Mouse (Mus musculus) kidney, embryonic 16.5 days (tissue): Measurements from ENCODE around the gene Pla2g4a. TPM values are rescaled to one million over a fixed set of nuclear protein-coding genes. Genes with fewer than 3 reads are reported as not detected.
"Not testable (repeated sequence)": the region's sequence is repeated elsewhere in the genome, so short reads cannot be mapped to it uniquely, and the experiment has no call there.

Source experiments
- ATAC-seq: fragments of 200-750 bp; cut with Nextera tagmentation; 2 replicates; pipeline ENCODE4 v1.8.0; 2017; ENCODE audit warnings: moderate TSS enrichment; ENCODE audit not compliant: low FRiP score, low TSS enrichment
- H3K27ac ChIP-seq: fragments of 300-500 bp; sonication (generic); 2 replicates; pipeline ENCODE4 v1.5.1; 2014; ENCODE audit warnings: low read length
- H3K27me3 ChIP-seq: fragments of 300-500 bp; sonication (generic); 2 replicates; pipeline ENCODE4 v1.6.1; 2014; ENCODE audit warnings: low read length, control low read depth, mixed read lengths; ENCODE audit not compliant: insufficient read depth
- H3K36me3 ChIP-seq: fragments of 300-500 bp; sonication (generic); 2 replicates; pipeline ENCODE4 v1.6.1; 2014; ENCODE audit warnings: low read length, control low read depth, mixed read lengths; ENCODE audit not compliant: insufficient read depth
- H3K4me1 ChIP-seq: fragments of 300-500 bp; sonication (generic); 2 replicates; pipeline ENCODE4 v1.6.1; 2014; ENCODE audit warnings: low read length, control low read depth, mixed read lengths; ENCODE audit not compliant: insufficient read depth
- H3K4me2 ChIP-seq: fragments of 300-500 bp; sonication (generic); replicated peaks from 2 replicates; pipeline ENCODE4 v1.6.1; 2014; ENCODE audit warnings: low read depth, low read length
- H3K4me3 ChIP-seq: fragments of 300-500 bp; sonication (generic); 2 replicates; pipeline ENCODE4 v1.5.1; 2014; ENCODE audit warnings: mild to moderate bottlenecking, low read length
- H3K9ac ChIP-seq: fragments of 300-500 bp; sonication (generic); replicated peaks from 2 replicates; pipeline ENCODE4 v1.6.1; 2014; ENCODE audit warnings: low read length
- H3K9me3 ChIP-seq: fragments of 300-500 bp; sonication (generic); 2 replicates; pipeline ENCODE4 v1.6.1; 2016; ENCODE audit warnings: low read length, control low read depth
- WGBS: fragments of 180-500 bp; shearing (Covaris S2); extraction: QIAGEN DNeasy Blood & Tissue Kit; methylation state at CpG from one replicate; pipeline ENCODE4 v1.1.7; 2014; 5-methylcytosine and 5-hydroxymethylcytosine counted together
- polyA plus RNA-seq: library from polyadenylated mRNA; unstranded; fragments of >200 nt; fragmentation: Nextera tagmentation; extraction: Ambion mirVana; gene quantifications from 2 replicates; pipeline ENCODE4 v1.2.1, GENCODE M21; 2015

Pla2g4a gene
- polyA plus RNA-seq, 1 experiment from 2014 or later, result 48.4 TPM

GRCm38 (mm10) chr1:149940301-149940700 is 20.8 kb downstream of the Pla2g4a start:
- Histone ChIP-seq H3K4me2 (no peak overlapping the region), H3K27ac (no peak overlapping the region), H3K4me1 (no peaks in the 10 kb centered on the region), H3K9ac (no peak overlapping the region), H3K4me3 (no peak overlapping the region), H3K36me3 (no peaks in the 10 kb centered on the region), H3K27me3 (no peaks in the 10 kb centered on the region), H3K9me3 (no peaks in the 10 kb centered on the region)
- no peak for ATAC-seq
- 81% methylated on average over 1 of the region's 1 CpGs for WGBS

GRCm38 (mm10) chr1:149939261-149940032 is 21.6 kb downstream of the Pla2g4a start:
- no peaks in the 10 kb centered on the region for H3K27me3 ChIP-seq
- H3K4me1 ChIP-seq, result no peaks in the 10 kb centered on the region
- no peaks in the 10 kb centered on the region for H3K9me3 ChIP-seq
- 82% methylated on average over 9 of the region's 9 CpGs for WGBS
- H3K4me2 ChIP-seq, result no peak overlapping the region
- ATAC-seq, result no peak
- no peak overlapping the region for H3K27ac ChIP-seq
- no peak overlapping the region for H3K9ac ChIP-seq
- H3K4me3 ChIP-seq, result no peak overlapping the region
- H3K36me3 ChIP-seq, result no peaks in the 10 kb centered on the region

- no peaks in the 10 kb centered on the region for H3K4me1 ChIP-seq
- no peak for ATAC-seq
- 78% methylated on average over 4 of the region's 4 CpGs for WGBS
- no peak overlapping the region for H3K27ac ChIP-seq
- H3K9ac ChIP-seq, result no peak overlapping the region
- H3K4me3 ChIP-seq, result no peak overlapping the region
- no peaks in the 10 kb centered on the region for H3K9me3 ChIP-seq
- no peak overlapping the region for H3K4me2 ChIP-seq
- no peaks in the 10 kb centered on the region for H3K27me3 ChIP-seq
- H3K36me3 ChIP-seq, result no peaks in the 10 kb centered on the region
Observed at GRCm38 (mm10) chr1:149937825-149938224, 23.3 kb downstream of the Pla2g4a start.

- no peak for ATAC-seq
- Histone ChIP-seq H3K9me3 (no peaks in the 10 kb centered on the region), H3K4me2 (no peak overlapping the region), H3K9ac (no peak overlapping the region), H3K36me3 (no peaks in the 10 kb centered on the region), H3K27me3 (no peaks in the 10 kb centered on the region), H3K4me1 (no peaks in the 10 kb centered on the region), H3K4me3 (no peak overlapping the region), H3K27ac (no peak overlapping the region)
- 74% methylated on average over 5 of the region's 5 CpGs for whole genome bisulfite sequencing
Observed at GRCm38 (mm10) chr1:149929140-149929539, 31.9 kb downstream of the Pla2g4a start.

GRCm38 (mm10) chr1:149923737-149924136 is 37.4 kb downstream of the Pla2g4a start:
- not testable (repeated sequence) for H3K4me2 ChIP-seq, H3K9ac ChIP-seq, H3K4me1 ChIP-seq, H3K9me3 ChIP-seq, ATAC-seq, H3K27me3 ChIP-seq, H3K4me3 ChIP-seq, H3K36me3 ChIP-seq, H3K27ac ChIP-seq
- WGBS, result 94% methylated on average over 1 of the region's 1 CpGs

- no peak overlapping the region for H3K4me2 ChIP-seq
- no peak for ATAC-seq
- H3K9me3 ChIP-seq, result no peaks in the 10 kb centered on the region
- no peak overlapping the region for H3K9ac ChIP-seq
- no peak overlapping the region for H3K27ac ChIP-seq
- no peaks in the 10 kb centered on the region; the same call in 1 of the 2 replicates for H3K36me3 ChIP-seq
- 32% methylated on average over 1 of the region's 1 CpGs for WGBS
- H3K27me3 ChIP-seq, result no peaks in the 10 kb centered on the region
- no peak overlapping the region for H3K4me3 ChIP-seq
- H3K4me1 ChIP-seq, result 0 out of 2 replicates have a peak, but pooled peaks cover 3% of the 10 kb centered on the region
Observed at GRCm38 (mm10) chr1:149922219-149922618, 38.9 kb downstream of the Pla2g4a start.

GRCm38 (mm10) chr1:149921325-149921724 is 39.8 kb downstream of the Pla2g4a start:
- no peak overlapping the region for H3K4me3 ChIP-seq
- H3K36me3 ChIP-seq, result no peaks in the 10 kb centered on the region; the same call in 1 of the 2 replicates
- no peak for ATAC-seq
- H3K4me2 ChIP-seq, result no peak overlapping the region
- H3K27ac ChIP-seq, result no peak overlapping the region
- WGBS, result 79% methylated on average over 5 of the region's 5 CpGs
- H3K9ac ChIP-seq, result no peak overlapping the region
- H3K9me3 ChIP-seq, result no peaks in the 10 kb centered on the region
- H3K4me1 ChIP-seq, result 0 out of 2 replicates have a peak, but pooled peaks cover 3% of the 10 kb centered on the region
- no peaks in the 10 kb centered on the region for H3K27me3 ChIP-seq

GRCm38 (mm10) chr1:149919301-149919700 is 41.8 kb downstream of the Pla2g4a start:
- Histone ChIP-seq H3K36me3 (no peaks in the 10 kb centered on the region; the same call in 1 of the 2 replicates), H3K27ac (no peak overlapping the region), H3K27me3 (no peaks in the 10 kb centered on the region), H3K9me3 (no peaks in the 10 kb centered on the region), H3K4me3 (no peak overlapping the region), H3K9ac (no peak overlapping the region), H3K4me1 (0 out of 2 replicates have a peak, but pooled peaks cover 3% of the 10 kb centered on the region), H3K4me2 (no peak overlapping the region)
- ATAC-seq, result no peak
- 90% methylated on average over 7 of the region's 7 CpGs for WGBS

GRCm38 (mm10) chr1:149912984-149913383 is 48.1 kb downstream of the Pla2g4a start:
- 23% methylated on average over 4 of the region's 4 CpGs for WGBS
- Histone ChIP-seq H3K36me3 (no peaks in the 10 kb centered on the region), H3K4me3 (no peak overlapping the region), H3K4me2 (no peak overlapping the region), H3K9ac (no peak overlapping the region), H3K27ac (peak overlapping the region; percentile 63; the same call in 1 of the 2 replicates), H3K9me3 (no peaks in the 10 kb centered on the region), H3K27me3 (no peaks in the 10 kb centered on the region), H3K4me1 (0 out of 2 replicates have a peak, but pooled peaks cover 3% of the 10 kb centered on the region)
- ATAC-seq, result peak; percentile 82; the same call in 1 of the 2 replicates

- no peaks in the 10 kb centered on the region for H3K36me3 ChIP-seq
- 79% methylated on average over 4 of the region's 4 CpGs for WGBS
- 0 out of 2 replicates have a peak, but pooled peaks cover 3% of the 10 kb centered on the region for H3K4me1 ChIP-seq
- H3K9ac ChIP-seq, result no peak overlapping the region
- no peak overlapping the region for H3K4me3 ChIP-seq
- no peaks in the 10 kb centered on the region for H3K27me3 ChIP-seq
- H3K4me2 ChIP-seq, result no peak overlapping the region
- H3K9me3 ChIP-seq, result no peaks in the 10 kb centered on the region
- no peak; the same call in 1 of the 2 replicates for ATAC-seq
- H3K27ac ChIP-seq, result no peak overlapping the region
Observed at GRCm38 (mm10) chr1:149911050-149911449, 50.0 kb downstream of the Pla2g4a start.
